Mouse (Mus musculus) ES-Bruce4 (cell line): ENCODE data around the gene Hectd1. TPM values are rescaled to one million over a fixed set of nuclear protein-coding genes. Genes with fewer than 3 reads are reported as not detected.

Source experiments
- H3K27ac ChIP-seq: 2 replicates; pipeline ENCODE4 v1.5.1; 2012; ENCODE audit warnings: low read length, inconsistent platforms; ENCODE audit not compliant: insufficient read depth
- H3K27me3 ChIP-seq: 2 replicates; pipeline ENCODE4 v1.6.1; 2012; ENCODE audit warnings: mild to moderate bottlenecking, low read length, inconsistent platforms; ENCODE audit not compliant: control insufficient read depth, poor library complexity, insufficient read depth, severe bottlenecking
- H3K36me3 ChIP-seq: 2 replicates; pipeline ENCODE4 v1.6.1; 2012; ENCODE audit warnings: inconsistent platforms, mild to moderate bottlenecking, low read length, moderate library complexity; ENCODE audit not compliant: control insufficient read depth, poor library complexity, insufficient read depth, severe bottlenecking
- H3K4me1 ChIP-seq: one replicate; pipeline ENCODE4 v1.8.1; 2011; ENCODE audit warnings: low read length; ENCODE audit not compliant: control insufficient read depth, insufficient read depth
- H3K4me3 ChIP-seq: 2 replicates; pipeline ENCODE4 v1.5.1; 2011; ENCODE audit warnings: low read depth, mild to moderate bottlenecking, low read length
- H3K9ac ChIP-seq: 2 replicates; pipeline ENCODE4 v1.6.1; 2012; ENCODE audit warnings: low read depth, mild to moderate bottlenecking, inconsistent platforms; ENCODE audit not compliant: poor library complexity, severe bottlenecking
- H3K9me3 ChIP-seq: replicated peaks from 2 replicates; pipeline ENCODE4 v1.6.1; 2012; ENCODE audit warnings: mild to moderate bottlenecking, low read length, inconsistent platforms; ENCODE audit not compliant: control insufficient read depth, poor library complexity, insufficient read depth, severe bottlenecking
- CTCF ChIP-seq: IDR thresholded peaks from one replicate; pipeline ENCODE4 v1.8.1; 2011; ENCODE audit warnings: low read depth, low read length
- EP300 ChIP-seq: IDR thresholded peaks from 2 replicates; pipeline ENCODE4 v1.6.1; 2011; ENCODE audit warnings: low read depth, low read length; ENCODE audit not compliant: insufficient read depth
- POLR2A ChIP-seq: IDR thresholded peaks from one replicate; pipeline ENCODE4 v1.8.1; 2011; ENCODE audit warnings: low read length; ENCODE audit not compliant: insufficient read depth
- polyA plus RNA-seq: library from polyadenylated mRNA; stranded (reverse); fragments of >200 nt; gene quantifications from 2 replicates; pipeline ENCODE4 v1.2.4, GENCODE M21; 2011; ENCODE audit warnings: low read depth; ENCODE audit not compliant: missing spikeins, insufficient read depth, insufficient read length

The Hectd1 gene
- polyA plus RNA-seq, 1 experiment = 96.9 TPM

DNA sequence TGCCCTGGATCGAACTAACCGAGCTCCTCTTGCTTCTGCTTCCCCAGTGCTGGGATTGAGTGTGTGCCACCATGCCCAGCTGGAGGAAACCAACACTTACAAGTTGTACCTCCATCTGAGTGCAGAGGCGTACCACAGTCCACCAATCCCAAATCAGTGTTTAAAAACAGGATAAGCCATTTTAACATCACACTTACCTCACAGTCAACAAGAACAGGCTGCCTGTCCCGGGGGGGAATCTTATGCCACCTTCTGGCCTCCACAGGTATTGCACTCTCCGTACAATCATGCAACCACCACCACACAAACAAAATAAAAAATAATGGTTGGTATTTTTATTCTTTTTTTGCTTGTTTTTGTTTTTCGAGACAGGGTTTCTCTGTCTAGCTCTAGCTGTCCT is 87.6 kb downstream of the Hectd1 start:
- Histone ChIP-seq H3K36me3 (peaks cover 27% of the 10 kb centered on the region), H3K4me1 (no peaks in the 10 kb centered on the region), H3K27me3 (no peaks in the 10 kb centered on the region), H3K27ac (no peak overlapping the region), H3K9me3 (no peaks in the 10 kb centered on the region), H3K4me3 (no peak overlapping the region), H3K9ac (no peak overlapping the region)
- TF ChIP-seq CTCF (peak; percentile 65), POLR2A (no peak), EP300 (no peak)

DNA sequence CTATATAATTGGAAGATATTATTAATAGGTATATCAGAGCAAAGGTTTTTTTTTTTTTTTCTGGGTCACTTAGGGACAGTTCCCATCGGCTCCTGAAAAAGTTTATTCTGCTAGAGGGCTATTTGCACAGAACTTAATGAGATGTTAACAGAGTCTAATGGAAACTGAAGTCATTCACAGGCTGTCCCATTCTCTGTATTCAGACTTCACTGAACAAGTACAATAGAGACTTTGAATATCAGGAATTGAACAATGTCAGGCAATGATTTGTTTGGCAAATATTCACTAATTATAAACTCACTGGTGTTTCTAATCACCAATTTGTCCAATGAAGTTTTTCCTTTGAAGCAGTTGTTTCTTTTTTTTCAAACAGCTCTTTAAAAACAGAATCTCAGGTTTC is 92.5 kb downstream of the Hectd1 start:
- no peak overlapping the region for H3K9ac ChIP-seq

DNA sequence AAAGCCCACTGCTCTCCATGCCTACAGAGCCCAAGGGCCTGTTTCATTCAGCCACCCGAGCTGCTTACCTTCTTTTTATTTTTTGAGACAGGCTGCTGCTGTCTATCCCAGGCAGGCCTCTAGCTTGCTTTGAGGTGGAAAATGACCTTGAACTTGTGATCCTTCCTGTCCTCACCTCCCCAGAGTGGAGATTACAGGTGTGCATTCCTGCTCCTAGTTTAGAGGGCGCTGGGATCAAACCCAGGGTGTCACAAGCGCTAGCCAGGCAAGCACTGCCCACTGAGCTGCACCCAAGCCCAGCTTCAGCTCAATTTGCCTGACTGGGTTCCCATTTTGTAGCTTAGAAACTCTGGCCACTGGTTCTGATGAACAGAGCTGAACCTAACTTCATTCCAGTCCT is 93.0 kb downstream of the Hectd1 start:
- Histone ChIP-seq H3K27me3 (no peaks in the 10 kb centered on the region), H3K27ac (peak overlapping the region; percentile 2; the same call in 1 of the 2 replicates), H3K4me1 (peaks cover 5% of the 10 kb centered on the region), H3K4me3 (no peak overlapping the region), H3K9ac (no peak overlapping the region), H3K36me3 (no peaks in the 10 kb centered on the region), H3K9me3 (no peaks in the 10 kb centered on the region)
- TF ChIP-seq EP300 (no peak), CTCF (no peak), POLR2A (no peak)

More for the DNA sequence above, 92.5 kb downstream of the Hectd1 start:
- H3K4me1 ChIP-seq = peaks cover 5% of the 10 kb centered on the region
- 0 out of 2 replicates have a peak overlapping the region, but pooled peaks have one; percentile 2 for H3K27ac ChIP-seq
- no peaks in the 10 kb centered on the region for H3K36me3 ChIP-seq
- no peaks in the 10 kb centered on the region for H3K27me3 ChIP-seq
- no peaks in the 10 kb centered on the region for H3K9me3 ChIP-seq
- H3K4me3 ChIP-seq = no peak overlapping the region
- TF ChIP-seq POLR2A (no peak), CTCF (no peak), EP300 (no peak)

DNA sequence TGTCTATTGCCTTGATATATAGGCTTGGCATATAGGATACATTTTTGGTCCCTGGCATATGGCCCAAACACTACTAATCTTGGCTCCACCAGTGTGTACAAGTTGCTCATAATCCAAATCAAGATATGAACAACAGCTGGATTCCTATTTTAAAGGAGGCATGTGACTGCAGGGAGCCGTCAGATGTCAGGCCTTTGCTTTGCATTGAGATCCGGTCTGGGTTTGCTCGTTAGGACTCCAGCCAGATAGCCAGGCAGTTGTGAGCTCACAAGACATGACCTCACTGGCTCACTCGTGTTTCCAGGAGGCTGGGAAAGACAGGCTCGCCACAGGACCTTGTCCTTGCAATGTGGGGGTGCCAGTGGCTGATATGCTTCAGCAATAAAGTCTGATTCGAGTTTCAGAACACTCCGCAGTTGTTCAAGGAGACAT is 93.5 kb downstream of the Hectd1 start:
- H3K4me3 ChIP-seq = no peak overlapping the region
- peak overlapping the region; percentile 2; the same call in 1 of the 2 replicates for H3K27ac ChIP-seq
- TF ChIP-seq CTCF (no peak), POLR2A (no peak), EP300 (no peak)

DNA sequence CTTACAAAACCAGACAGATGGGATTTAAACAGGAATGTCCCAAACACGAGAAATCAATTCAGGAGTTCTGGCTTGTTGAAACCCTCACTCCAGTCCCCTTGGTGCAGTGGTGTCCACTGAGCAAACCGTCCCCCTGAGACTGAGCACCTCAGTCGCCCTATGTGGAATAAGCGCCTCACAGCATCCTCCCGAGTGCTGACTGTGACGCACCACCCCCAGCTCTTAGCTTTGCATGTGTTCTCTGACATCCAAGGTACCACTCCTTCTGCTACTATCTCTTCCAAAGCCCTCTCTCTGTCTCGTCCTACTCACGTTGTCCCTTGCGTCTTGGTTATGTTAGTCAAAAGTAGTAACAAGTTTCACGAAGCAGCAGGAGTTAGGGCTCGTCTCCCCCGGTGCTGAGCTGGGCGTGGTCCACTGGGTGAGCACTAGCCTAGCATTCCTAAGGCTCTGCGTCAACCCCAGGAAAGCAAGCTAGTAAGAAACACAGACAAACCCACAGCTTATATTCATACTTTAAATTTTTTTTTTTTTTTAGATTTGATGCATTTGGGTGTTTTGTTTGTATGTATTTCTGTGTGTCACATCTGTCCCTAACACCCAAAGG is 94.6 kb downstream of the Hectd1 start:
- Histone ChIP-seq H3K4me1 (peaks cover 5% of the 10 kb centered on the region), H3K9me3 (no peaks in the 10 kb centered on the region)

More for the DNA sequence above, 93.5 kb downstream of the Hectd1 start:
- Histone ChIP-seq H3K36me3 (no peaks in the 10 kb centered on the region), H3K9ac (no peak overlapping the region), H3K9me3 (no peaks in the 10 kb centered on the region), H3K4me1 (peaks cover 5% of the 10 kb centered on the region), H3K27me3 (no peaks in the 10 kb centered on the region)

DNA sequence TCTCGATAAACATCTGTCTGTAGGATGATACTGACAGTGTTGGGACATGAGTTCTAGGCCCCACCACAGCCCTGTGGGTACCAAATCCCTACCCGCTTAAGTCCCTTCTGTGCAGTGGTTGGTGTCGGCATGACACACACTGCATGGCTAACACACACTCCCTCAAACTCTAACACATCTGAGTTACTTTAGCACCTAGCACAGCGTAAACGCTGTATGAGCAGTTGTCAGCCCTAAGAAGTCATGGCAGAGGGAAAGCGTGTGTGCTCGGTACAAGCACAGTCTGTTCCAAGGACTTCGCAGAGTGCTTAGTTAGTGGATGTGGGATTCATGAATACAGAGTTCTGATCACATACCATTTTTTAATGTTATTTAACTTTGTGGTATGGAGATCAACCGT is 99.5 kb downstream of the Hectd1 start:
- Histone ChIP-seq H3K9me3 (no peaks in the 10 kb centered on the region), H3K27ac (peak overlapping the region; percentile 9; the same call in 1 of the 2 replicates)
- TF ChIP-seq CTCF = no peak
- TF ChIP-seq EP300 = no peak
- no peak for TF ChIP-seq POLR2A

More for the DNA sequence above, 94.6 kb downstream of the Hectd1 start:
- TF ChIP-seq POLR2A (no peak), EP300 (no peak), CTCF (no peak)
- Histone ChIP-seq H3K36me3 (no peaks in the 10 kb centered on the region), H3K4me3 (no peak overlapping the region), H3K9ac (peak overlapping the region; percentile 6; the same call in 1 of the 2 replicates), H3K27me3 (no peaks in the 10 kb centered on the region), H3K27ac (peak overlapping the region; percentile 2; the same call in 1 of the 2 replicates)

More for the DNA sequence above, 99.5 kb downstream of the Hectd1 start:
- Histone ChIP-seq H3K27me3 (no peaks in the 10 kb centered on the region), H3K36me3 (no peaks in the 10 kb centered on the region), H3K4me1 (no peaks in the 10 kb centered on the region), H3K9ac (peak overlapping the region; percentile 40; the same call in 1 of the 2 replicates), H3K4me3 (no peak overlapping the region)
